Mouse (Mus musculus) T-cell, adult 2 months (primary cell): ENCODE measurements around the gene Eef1a2.

Experiments used
- DNase-seq: peaks from one replicate; pipeline ENCODE4 v3.0.0; 2022; ENCODE audit warnings: low spot score

The Eef1a2 gene

GRCm38 (mm10) chr2:181158471-181158870 is 1.7 kb upstream of the Eef1a2 start:
- DNase-seq = no peak

GRCm38 (mm10) chr2:181157716-181158302 is 995 bp upstream of the Eef1a2 start:
- no peak for DNase-seq

GRCm38 (mm10) chr2:181157180-181157579 is 366 bp upstream of the Eef1a2 start:
- DNase-seq = no peak

GRCm38 (mm10) chr2:181155801-181156200 is 1.0 kb downstream of the Eef1a2 start:
- no peak for DNase-seq

GRCm38 (mm10) chr2:181154831-181155415 is 1.9 kb downstream of the Eef1a2 start:
- no peak for DNase-seq

GRCm38 (mm10) chr2:181154361-181154760 is 2.5 kb downstream of the Eef1a2 start:
- no peak for DNase-seq

GRCm38 (mm10) chr2:181153837-181154236 is 3.0 kb downstream of the Eef1a2 start:
- peak; percentile 15 for DNase-seq

- DNase-seq = no peak
Measured at GRCm38 (mm10) chr2:181153131-181153530, 3.7 kb downstream of the Eef1a2 start.

- DNase-seq = no peak
Measured at GRCm38 (mm10) chr2:181152701-181153100, 4.1 kb downstream of the Eef1a2 start.

GRCm38 (mm10) chr2:181150281-181150680 is 6.5 kb downstream of the Eef1a2 start:
- no peak for DNase-seq

GRCm38 (mm10) chr2:181148318-181148955 is 8.4 kb downstream of the Eef1a2 start:
- DNase-seq = no peak

GRCm38 (mm10) chr2:181147546-181148317 is 9.1 kb downstream of the Eef1a2 start:
- peak; percentile 14 for DNase-seq

- no peak for DNase-seq
Measured at GRCm38 (mm10) chr2:181146976-181147545, 9.8 kb downstream of the Eef1a2 start.

GRCm38 (mm10) chr2:181144675-181145074 is 12.1 kb downstream of the Eef1a2 start:
- DNase-seq = no peak

- no peak for DNase-seq
Measured at GRCm38 (mm10) chr2:181143509-181144276, 13.1 kb downstream of the Eef1a2 start.

GRCm38 (mm10) chr2:181142703-181143135 is 14.1 kb downstream of the Eef1a2 start:
- no peak for DNase-seq

- DNase-seq = no peak
Measured at GRCm38 (mm10) chr2:181139641-181140193, 17.1 kb downstream of the Eef1a2 start.

- no peak for DNase-seq
Measured at GRCm38 (mm10) chr2:181136934-181137333, 19.9 kb downstream of the Eef1a2 start.

GRCm38 (mm10) chr2:181135446-181135818 is 21.4 kb downstream of the Eef1a2 start:
- no peak for DNase-seq

- no peak for DNase-seq
Measured at GRCm38 (mm10) chr2:181134591-181135445, 22.0 kb downstream of the Eef1a2 start, which contains the start of gene Kcnq2. Gene Kcnq2 (minus strand): TSS chr2:181135300.
